Mouse (Mus musculus) heart, postnatal 4 days (tissue): ENCODE data around the gene Tdrd7. TPM values are rescaled to one million over a fixed set of nuclear protein-coding genes. Genes with fewer than 3 reads are reported as not detected.

ENCODE experiments used
- DNase-seq: peaks from one replicate; pipeline ENCODE4 v3.0.0; 2021
- total RNA-seq, 2 experiments: library from RNA; stranded (reverse); gene quantifications; 2 replicates each; pipeline ENCODE4 v1.2.3; 2021

The Tdrd7 gene
- total RNA-seq, 2 experiments from 2014 or later, result 16.9 to 19.4 TPM

DNA sequence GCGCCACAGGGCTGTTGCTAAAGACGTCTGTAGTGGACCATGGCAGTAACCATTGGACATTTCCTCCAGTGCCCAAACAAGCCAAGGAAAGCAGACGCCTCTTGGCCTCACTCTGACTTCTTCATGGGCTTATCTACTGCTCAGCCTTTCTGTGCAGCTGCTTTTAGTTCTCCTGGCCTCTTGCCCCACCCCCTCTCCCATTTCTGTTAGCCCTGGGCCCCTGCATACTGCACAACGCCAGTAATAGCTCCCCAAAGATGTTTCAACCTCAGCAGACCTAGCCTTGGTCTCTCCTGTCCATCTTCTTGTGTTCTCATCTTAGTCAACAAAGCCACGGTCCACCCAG, 77.3 kb downstream of the Tdrd7 start:
- DNase-seq, result no peak

- no peak for DNase-seq
Measured at GRCm38 (mm10) chr4:46043361-46043760, 78.2 kb downstream of the Tdrd7 start.

GRCm38 (mm10) chr4:46047971-46048370, 82.8 kb downstream of the Tdrd7 start:
- DNase-seq, result no peak

DNA sequence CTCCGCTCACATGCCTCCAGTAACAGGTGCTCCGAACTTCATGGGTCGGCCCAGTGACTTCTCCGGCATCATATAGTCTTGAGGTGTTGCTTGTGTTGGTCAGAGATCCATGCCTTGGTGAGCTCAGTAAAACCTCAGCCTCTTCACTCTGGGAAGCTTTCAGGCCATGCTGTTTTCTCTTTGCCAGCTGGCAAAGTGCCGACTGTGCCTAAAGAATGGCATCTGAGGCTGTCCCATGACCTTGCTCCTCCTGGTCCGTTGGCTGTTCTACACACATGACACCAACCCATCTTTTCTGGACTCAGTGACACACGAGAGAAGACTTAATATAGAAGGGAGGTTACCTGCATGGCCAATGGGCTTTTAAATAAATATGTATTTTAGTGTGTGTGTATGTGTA, 83.3 kb downstream of the Tdrd7 start:
- peak; percentile 49 for DNase-seq

- DNase-seq, result no peak
Measured at GRCm38 (mm10) chr4:46053323-46054107, 88.4 kb downstream of the Tdrd7 start.

DNA sequence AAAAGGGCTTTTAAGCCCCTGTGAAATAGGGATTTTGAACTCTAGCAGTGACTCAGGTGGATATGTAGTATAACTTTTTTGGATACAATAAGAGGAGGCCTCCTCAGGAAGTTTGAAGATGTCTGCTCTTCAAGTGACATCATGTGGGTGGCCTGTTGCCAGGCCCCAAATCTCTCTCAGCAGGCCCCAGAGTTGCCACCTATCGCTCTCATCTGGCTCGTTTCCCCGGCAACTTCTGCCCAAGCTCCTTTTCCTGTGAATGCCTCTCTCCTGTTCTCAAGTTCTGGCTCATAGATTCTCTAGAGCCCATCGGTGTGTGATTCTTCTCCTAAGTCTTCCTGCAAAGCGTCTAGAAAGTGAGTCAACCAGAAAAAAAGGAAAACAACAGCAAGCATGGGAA, 91.0 kb downstream of the Tdrd7 start:
- DNase-seq, result no peak

GRCm38 (mm10) chr4:46061259-46061962, 96.3 kb downstream of the Tdrd7 start:
- no peak for DNase-seq

DNA sequence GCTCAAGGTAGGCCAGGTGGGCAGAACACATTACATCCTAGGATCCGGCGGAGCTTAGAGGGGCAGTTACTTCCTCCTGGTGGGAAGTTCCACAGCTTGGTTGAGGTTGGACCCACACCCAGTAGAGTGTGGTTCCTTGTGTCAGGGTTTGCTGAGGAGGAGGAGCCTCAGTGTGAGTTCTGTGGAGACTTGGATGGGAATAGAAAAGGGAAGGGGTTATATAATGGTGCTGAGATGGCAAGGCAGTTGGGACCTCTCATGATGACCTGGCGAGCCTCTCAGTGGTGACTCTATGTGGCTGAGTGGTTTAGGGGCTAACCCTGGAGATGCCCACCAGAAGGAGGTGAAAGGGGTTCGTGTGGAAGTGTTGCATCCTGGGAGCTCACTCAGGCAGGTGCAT, 98.7 kb downstream of the Tdrd7 start:
- DNase-seq, result no peak

DNA sequence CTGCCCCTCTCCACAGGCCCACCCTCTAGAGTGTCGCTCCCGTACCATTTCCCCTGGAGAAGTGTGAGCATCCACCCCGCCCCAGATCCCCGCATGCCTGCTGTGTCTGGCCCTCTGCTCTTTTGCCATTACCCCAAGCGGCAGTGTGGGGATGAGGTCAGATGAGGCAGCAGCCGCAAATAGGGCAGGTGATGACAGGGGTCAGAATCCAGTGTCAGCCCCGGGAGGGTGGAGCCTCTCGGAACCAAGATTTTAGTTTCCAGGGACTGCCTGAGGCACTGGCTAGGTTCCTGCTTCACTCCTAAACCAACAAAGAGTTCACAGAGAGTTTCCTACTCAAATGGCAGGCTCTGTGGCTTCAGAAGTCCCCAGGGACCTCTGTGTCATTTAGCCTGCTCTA, 99.1 kb downstream of the Tdrd7 start:
- peak; percentile 65 for DNase-seq

DNA sequence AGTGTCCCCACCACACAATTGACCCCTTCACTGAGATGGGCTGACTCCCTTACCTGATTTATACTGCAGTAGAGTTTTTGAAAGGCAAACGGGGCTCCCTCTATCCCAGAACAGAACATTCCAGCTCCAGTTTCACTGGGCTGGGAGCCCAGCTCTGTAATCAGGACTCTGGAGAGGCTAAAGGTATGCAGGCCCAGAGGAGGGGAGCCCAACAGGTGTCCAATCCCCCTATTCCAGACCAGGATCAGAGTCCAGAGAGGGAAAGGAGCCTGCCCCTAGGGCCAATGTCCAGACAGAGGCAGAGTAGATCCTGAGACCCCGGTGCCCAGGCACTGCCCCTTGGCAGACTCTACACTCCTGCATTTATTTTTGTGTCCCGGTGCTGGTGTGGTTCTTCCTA, 99.8 kb downstream of the Tdrd7 start:
- peak; percentile 62 for DNase-seq

DNA sequence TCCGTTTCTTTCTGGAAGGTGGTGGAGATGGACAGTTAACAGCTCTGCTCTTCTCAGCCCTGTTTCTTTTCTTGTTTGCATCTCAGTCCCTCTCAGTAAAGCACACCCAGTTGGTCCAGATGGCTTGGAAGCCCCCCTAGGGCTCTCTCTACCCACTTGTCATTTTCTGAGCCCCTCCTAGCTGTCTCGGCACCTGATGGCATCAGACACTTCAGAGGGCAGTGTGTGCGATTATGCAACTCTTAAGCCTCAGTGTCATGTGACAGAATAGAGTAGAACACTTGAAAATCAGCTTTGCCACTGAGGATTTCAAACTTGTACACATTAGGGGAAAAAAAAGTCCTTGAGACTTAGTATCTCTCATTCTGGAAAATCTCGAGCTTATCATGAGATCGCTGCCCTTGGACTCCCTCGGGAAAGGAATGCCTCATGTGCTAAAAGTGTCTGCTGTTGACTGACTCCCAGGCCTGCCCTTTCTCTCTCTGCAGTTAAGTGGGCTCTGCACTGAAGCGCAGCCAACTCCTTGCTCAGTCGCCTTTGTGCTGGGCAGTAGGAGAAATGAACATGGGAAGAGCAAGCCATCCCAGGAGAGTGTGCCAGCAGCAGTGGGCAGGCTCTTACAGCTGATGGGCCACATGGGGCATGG, 100.7 kb downstream of the Tdrd7 start:
- peak; percentile 56 for DNase-seq

DNA sequence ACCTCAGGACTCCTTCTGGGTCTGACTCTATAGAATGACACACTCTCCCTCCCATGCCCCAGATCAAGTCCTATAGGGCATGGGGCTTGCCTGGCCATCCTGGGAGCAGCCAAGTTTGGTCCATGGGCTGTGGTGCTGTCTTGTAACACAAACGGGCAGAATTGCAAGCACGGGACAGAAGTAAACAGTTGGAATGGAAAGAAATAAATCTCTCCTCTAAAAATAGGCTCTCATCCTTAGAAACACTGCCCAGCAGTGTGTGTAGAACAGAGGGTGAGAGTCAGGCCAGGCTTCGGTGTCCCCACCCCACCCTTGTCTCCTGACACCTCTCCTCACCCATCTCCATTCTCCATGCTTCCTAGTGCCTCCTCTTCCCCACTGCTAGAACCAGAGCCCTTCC, 102.9 kb downstream of the Tdrd7 start:
- DNase-seq, result no peak

DNA sequence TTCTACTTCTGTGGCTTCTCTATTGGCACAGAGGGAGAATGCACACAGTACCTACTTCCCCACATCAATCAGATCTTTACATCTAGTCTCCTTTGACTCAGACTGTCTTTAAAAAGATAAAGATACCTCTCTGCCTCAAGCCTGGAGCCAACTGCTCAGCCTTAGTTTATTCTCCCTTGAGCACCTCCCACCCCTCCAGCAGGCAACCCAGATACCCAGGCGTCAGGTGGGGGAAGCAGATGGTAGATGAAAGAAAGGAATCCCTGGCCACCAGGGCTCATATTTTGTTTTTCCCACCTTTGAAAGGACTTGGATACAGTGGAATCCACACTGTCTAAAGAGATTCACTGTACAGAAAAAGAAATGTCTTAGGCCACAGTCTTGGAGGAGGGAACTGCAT, 103.4 kb downstream of the Tdrd7 start:
- DNase-seq, result no peak

DNA sequence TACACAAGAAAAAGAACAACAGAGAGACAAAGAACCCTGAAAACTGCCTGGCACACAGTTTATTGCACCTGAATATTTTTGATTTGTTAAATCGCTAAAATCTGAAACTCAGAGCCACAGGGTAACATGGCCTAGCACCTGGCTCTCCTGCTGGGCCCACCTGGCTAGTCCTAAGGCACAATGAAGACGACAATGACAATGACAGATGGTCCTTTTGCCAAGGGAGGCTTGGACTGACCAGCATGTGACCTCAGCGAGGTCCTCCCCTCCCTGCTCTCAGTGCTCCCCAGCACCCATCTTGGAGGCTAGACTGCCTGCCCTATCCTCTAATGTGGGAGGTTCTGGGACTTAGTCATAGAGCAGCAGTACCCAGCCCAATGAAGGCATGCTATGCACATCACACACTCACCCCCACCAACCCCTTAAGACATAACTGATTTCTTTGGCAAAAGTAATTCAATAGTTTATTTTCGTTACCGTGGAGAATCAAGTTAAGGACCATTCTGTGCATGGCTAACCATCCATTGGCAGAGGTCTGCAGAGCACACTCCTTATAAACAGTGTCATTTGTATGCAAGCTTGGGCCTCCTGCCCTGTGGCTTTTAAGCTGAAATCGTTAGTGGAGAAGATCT, 104.8 kb downstream of the Tdrd7 start:
- DNase-seq, result no peak

GRCm38 (mm10) chr4:46072631-46073030, 107.5 kb downstream of the Tdrd7 start:
- no peak for DNase-seq

DNA sequence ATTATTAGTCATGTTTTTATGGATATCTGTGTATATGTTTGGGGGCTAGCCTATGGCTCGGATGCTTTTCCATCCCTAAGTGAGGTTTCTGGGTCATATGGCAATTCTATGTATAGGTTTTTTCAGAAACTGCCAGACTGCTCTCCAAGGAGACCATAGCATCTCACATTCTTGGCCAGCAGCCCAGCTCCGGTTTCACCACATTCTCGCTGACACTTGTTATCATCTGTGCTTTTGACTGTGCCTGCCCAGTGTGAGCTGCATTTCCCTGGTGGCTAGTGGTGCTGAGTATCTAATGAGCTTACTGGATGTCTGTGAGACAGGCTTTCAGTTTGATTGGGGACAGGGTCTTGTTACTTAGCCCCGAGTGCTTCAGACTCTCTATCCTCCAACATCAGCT, 108.6 kb downstream of the Tdrd7 start:
- peak; percentile 83 for DNase-seq

DNA sequence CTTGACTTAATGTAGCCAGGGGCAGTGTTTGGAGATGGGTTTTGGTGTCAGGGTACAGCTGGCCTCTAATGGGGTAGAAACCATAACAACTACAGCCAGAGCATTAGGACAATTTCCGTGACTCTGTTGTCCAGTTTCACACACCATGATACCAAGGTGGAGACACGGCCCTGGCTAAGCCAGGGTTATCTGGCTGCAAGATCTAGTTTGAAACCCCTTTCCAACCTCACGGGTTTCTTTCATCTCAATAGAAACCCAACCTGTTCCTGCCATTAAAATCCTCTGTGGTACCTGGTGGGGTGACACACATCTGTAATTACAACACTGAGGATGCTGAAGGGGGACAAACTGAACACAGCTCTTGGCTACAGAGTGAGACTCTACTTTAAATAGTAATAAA, 110.5 kb downstream of the Tdrd7 start:
- no peak for DNase-seq

- DNase-seq, result no peak
Measured at GRCm38 (mm10) chr4:46076892-46077291, 111.8 kb downstream of the Tdrd7 start.

- no peak for DNase-seq
Measured at GRCm38 (mm10) chr4:46080261-46080660, 115.1 kb downstream of the Tdrd7 start.

DNA sequence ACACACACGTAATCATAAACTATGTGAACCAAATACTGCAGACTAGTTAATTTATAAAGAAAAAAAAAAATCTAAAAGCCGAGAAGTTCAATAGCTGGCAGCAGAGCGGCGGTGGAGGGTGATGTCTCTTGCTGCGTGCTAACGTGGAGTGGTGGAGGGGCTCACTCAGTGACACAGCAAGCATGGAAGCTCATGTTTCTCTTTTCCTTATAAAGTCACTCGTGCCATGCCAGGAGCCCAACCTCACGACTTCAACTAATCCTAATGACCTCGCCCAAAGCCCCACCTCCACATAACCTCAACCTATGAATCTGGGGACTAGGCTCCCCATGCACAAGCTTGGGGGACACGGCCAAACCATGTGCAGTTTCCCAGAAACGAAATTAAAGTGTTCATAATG, 117.4 kb downstream of the Tdrd7 start:
- DNase-seq, result no peak
